Mouse (Mus musculus) frontal cortex, postnatal 10 days (tissue): ENCODE measurements around the gene Hist1h2ai.
"Not testable (repeated sequence)": the region's sequence is repeated elsewhere in the genome, so short reads cannot be mapped to it uniquely, and the experiment has no call there.

ENCODE experiments used
- DNase-seq, 2 experiments: peaks; one replicate each; pipeline ENCODE4 v3.0.0; 2022; ENCODE audit warnings: low spot score in 2 of 2, mixed read lengths in 1 of 2

Hist1h2ai gene

DNA sequence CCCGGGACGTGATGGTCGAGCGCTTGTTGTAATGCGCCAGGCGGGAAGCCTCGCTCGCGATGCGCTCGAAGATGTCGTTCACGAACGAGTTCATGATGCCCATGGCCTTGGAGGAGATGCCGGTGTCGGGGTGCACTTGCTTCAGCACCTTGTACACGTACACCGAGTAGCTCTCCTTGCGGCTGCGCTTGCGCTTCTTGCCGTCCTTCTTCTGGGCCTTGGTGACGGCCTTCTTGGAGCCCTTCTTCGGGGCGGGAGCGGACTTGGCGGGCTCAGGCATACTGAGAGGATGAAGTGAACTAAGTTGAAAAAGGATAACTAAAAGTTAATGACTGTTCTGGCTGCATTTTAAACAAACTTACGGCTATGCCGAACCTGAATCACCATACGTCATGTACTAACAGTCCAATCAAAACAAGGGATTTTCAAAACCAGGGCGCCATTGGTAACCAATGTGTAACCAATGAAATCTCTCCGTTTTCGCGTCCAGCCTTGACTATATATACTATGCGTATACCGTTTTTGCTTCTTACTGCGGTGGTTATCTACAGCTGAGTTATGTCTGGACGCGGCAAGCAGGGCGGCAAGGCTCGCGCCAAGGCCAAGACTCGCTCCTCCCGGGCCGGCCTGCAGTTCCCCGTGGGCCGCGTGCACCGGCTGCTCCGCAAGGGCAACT, at the start of gene Hist1h2ai, which contains the start of gene Hist1h2bl:
Gene Hist1h2ai (plus strand): TSS at position 559 of the 676 bp plus-strand sequence.
Gene Hist1h2bl (minus strand): TSS at position 280 of the 676 bp plus-strand sequence.
- peak; percentile 80 to 82 for DNase-seq

- DNase-seq: no peak
These were observed 38.9 kb upstream of the Hist1h2ai start, which contains the start of gene Olfr1360 for GRCm38 (mm10) chr13:21677305-21677704. TSS of gene Olfr1360 (minus strand) at chr13:21677405.

GRCm38 (mm10) chr13:21697811-21698210, 18.4 kb upstream of the Hist1h2ai start, which contains the start of gene Olfr1359:
TSS of gene Olfr1359 (plus strand) at chr13:21698111.
- DNase-seq: no peak

GRCm38 (mm10) chr13:21706669-21707068, 9.6 kb upstream of the Hist1h2ai start:
- DNase-seq: no peak

DNA sequence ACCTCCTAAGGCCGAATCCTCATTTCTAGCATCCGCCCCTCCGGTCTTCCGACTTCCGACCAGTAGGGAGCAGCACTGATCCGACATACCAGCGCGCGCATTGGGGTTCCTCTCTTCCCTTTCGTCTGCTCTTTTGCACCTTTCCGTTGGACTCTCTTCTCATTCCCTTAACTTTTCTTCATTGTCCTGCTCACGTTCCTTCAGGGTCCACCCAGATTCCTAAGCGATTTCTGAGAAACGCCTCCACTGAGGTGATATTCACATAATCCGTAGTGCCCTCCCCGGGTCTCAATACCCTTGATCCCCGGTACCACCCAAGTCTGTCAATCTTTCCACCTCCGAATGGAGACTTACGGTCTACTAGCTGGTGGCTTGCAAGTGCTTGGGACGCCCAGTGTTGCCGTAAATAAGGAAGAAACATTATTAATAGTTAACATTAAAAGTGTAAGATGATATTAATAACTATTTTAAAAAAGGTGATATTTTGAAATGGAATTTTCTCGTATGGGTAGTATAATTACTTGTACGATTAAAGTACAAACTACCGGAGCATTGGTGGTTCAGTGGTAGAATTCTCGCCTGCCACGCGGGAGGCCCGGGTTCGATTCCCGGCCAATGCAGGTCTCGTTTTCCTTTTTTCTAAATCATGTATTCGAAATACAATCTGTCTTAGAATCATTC, 6.1 kb upstream of the Hist1h2ai start:
- peak; percentile 67 to 86 for DNase-seq

GRCm38 (mm10) chr13:21710821-21711525, 5.2 kb upstream of the Hist1h2ai start:
- peak in 1 of 2 experiments; percentile 79 for DNase-seq

GRCm38 (mm10) chr13:21711698-21712097, 4.5 kb upstream of the Hist1h2ai start:
- DNase-seq: no peak

- peak in 1 of 2 experiments; percentile 55 for DNase-seq
These were observed 1.5 kb upstream of the Hist1h2ai start for GRCm38 (mm10) chr13:21714725-21715124.

- no peak for DNase-seq
These were observed 925 bp upstream of the Hist1h2ai start for GRCm38 (mm10) chr13:21715131-21715863.

DNA sequence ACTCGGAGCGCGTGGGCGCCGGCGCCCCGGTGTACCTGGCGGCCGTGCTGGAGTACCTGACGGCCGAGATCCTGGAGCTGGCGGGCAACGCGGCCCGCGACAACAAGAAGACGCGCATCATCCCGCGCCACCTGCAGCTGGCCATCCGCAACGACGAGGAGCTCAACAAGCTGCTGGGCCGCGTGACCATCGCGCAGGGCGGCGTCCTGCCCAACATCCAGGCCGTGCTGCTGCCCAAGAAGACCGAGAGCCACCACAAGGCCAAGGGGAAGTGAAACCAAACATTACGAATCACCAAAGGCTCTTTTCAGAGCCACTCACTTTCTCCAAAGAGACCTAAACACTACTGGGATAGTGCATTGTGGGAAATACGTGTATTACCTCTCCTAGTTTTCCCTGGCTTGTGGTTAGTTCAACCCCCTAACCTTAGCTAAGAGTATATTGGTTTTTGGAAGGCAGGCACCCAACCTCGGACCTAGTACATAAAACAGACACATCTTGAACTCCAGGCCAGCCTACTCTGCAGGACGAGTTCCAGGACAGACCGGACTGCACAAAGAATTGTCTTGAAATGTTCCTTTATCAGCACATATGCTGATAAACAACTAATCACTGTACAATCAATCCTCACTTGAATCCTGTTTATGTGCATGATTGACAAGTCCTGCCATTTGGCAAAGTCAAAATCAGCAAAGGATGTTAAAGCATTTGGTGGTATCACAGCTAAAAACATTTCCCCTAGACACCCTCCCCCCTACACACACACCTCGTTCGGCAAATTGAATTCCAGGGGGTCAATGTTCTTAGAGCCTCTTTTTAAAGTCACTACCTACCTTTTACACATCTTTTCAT, 544 bp downstream of the Hist1h2ai start:
- DNase-seq: not testable (repeated sequence)

GRCm38 (mm10) chr13:21717397-21718357, 1.5 kb downstream of the Hist1h2ai start, which contains the start of gene Hist1h3h:
TSS of gene Hist1h3h (plus strand) at chr13:21717659.
- DNase-seq: peak; percentile 67 to 80

DNA sequence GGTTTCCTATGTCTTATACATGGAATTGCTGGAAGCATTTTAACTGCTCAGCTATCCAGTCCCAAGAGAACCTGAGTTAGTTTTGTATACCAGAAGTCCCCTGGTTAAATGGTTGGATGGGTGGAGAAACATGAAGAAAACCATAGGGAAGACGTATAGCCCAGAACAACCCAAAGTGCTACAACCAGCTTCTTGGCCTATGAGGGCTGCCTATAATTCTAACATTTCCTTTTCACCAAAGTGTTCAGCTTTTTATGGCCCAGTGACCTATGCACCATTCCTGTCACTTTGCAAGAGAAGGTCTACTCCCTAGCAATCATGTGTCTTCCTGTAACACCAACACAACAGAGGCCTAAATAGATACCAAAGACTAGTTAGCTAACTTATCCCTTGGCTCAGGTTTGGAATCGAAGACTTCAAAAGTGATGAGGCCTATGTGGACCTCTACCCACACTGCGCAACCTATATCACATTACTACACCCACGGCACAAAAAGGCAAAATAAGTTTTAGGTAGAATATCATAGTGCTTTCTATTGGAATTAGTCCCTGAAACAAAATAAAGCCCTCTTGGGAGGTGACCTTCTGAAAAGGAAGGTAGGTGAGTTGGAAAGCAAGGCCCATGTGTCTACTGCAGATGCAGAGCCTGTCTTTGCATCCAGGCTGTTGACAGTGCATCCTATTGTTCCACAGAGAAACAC, 2.3 kb downstream of the Hist1h2ai start:
- DNase-seq: no peak

GRCm38 (mm10) chr13:21721107-21721756, 5.0 kb downstream of the Hist1h2ai start:
- not testable (repeated sequence) for DNase-seq

DNA sequence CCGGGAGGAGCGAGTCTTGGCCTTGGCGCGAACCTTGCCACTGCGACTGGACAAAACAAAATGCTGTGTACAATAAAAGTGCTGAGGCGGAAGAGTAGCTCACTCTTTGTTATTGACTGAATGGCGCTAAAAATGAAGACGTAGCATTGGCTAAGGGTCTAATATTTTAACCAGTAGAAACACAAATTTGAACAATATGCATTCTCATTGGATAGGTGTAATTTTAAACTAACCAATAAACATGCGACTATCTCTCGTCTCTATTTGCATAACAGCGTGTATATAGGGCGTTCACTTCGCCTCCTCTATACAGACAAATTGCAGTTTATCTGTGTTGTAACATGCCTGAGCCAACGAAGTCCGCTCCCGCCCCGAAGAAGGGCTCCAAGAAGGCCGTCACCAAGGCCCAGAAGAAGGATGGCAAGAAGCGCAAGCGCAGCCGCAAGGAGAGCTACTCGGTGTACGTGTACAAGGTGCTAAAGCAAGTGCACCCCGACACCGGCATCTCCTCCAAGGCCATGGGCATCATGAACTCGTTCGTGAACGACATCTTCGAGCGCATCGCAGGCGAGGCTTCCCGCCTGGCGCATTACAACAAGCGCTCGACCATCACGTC, 5.6 kb downstream of the Hist1h2ai start, which contains the start of gene Hist1h2bm:
Gene Hist1h2bm (plus strand): TSS at position 288 of the 616 bp plus-strand sequence.
- DNase-seq: peak in 1 of 2 experiments; percentile 40

DNA sequence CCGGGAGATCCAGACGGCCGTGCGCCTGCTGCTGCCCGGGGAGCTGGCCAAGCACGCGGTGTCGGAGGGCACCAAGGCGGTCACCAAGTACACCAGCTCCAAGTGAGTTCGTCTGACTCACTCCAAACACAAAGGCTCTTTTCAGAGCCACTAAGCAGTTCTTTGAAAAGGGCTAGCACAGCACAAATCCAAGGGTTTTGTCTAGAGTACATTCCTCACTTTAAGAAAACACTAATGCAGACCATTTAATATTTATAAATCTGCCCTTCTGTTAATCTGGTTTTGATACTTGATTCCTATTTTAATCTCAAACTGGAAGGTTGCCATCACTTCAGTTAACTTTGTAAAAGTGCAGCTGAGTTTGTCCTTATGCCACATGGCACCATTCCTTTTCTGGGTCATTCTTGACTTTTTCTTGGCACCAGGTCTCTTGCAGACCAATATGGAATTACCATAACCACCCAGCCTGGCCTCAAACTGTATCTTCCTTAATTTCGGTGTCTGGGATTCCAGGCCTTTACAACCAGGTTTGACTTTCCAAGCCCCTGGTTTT, 6.2 kb downstream of the Hist1h2ai start:
- no peak for DNase-seq

DNA sequence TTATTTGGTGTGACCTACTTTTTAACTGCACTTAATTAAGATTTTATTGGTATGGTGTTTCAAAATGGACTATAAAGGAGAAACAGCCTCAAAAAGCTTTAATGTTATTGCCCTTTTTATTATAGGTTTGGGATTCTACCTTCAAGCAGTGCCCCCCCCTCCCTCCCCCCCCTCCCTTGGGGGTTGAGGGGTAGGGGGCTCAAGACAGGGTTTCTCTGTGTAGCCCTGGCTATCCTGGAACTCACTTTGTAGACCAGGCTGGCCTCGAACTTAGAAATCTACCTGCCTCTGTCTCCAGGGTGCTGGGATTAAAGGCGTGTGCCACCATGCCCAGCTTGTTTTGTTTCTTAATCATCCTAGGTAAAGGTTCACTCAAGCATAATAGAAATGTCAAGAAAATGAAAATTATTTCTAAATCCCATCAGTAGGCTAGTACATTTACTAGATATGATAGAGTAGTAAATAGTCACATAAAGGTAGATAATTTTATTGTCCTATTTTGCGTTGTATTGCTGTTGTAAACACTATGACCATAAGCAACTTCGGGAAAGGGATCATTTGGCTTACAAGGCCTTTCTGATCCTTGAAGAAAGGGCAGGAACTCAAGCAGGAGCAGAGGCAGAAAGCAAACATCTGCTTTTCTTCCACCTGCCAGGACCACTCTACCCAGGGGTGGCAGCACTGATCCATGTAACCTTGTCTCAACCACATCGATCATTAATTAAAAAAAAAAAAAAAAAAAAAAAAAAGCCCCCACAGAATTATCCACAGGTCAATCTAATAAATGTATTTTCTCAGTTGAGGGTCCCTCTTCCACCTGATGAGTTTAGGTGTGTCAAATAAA, 7.0 kb downstream of the Hist1h2ai start:
- no peak for DNase-seq
